ENCODE assay signal across 8 mouse cellular contexts in genomic region chr4:133240490-133240921, GRCm38 (mm10). TPM values are rescaled to one million over a fixed set of nuclear protein-coding genes. Genes with fewer than 3 reads are reported as not detected.
DNase-seq lines count a peak whose midpoint lies in the region; ATAC-seq and TF ChIP-seq lines count a peak whose summit lies in the region.

Map3k6 (plus strand) TSS chr4:133240818.

- H3K4me2 ChIP-seq in embryonic facial prominence, embryonic 15.5 days (replicated peaks) = peak within 1 kb of the TSS; percentile 95
- peak within 1 kb of the TSS; percentile 97 for H3K4me2 ChIP-seq in heart, embryonic 13.5 days

- no peaks in the 10 kb centered on the region for H3K27me3 ChIP-seq in Patski
- peaks cover 26% of the 10 kb centered on the region for H3K27me3 ChIP-seq in embryonic facial prominence, embryonic 15.5 days
- H3K27me3 ChIP-seq in heart, embryonic 13.5 days (replicated peaks) = peaks cover 53% of the 10 kb centered on the region

- no peaks in the 10 kb centered on the region for H3K36me3 ChIP-seq in embryonic facial prominence, embryonic 15.5 days
- H3K36me3 ChIP-seq in heart, embryonic 13.5 days = no peaks in the 10 kb centered on the region

- H3K9me3 ChIP-seq in embryonic facial prominence, embryonic 15.5 days (replicated peaks) = no peaks in the 10 kb centered on the region
- no peaks in the 10 kb centered on the region for H3K9me3 ChIP-seq in heart, embryonic 13.5 days

- ATAC-seq in Patski = peak; percentile 31
- ATAC-seq in embryonic facial prominence, embryonic 15.5 days (ENCODE audit: insufficient number of reproducible peaks, low FRiP score, low TSS enrichment, low read depth) = peak; percentile 30; the same call in 1 of the 2 replicates
- ATAC-seq in heart, embryonic 13.5 days (ENCODE audit: extremely low read depth, insufficient number of reproducible peaks, low FRiP score, low TSS enrichment) = no peak

- CTCF ChIA-PET in Patski (lab: Charles Lee) = interaction anchor here (1.1 kb wide), 1 partner anchor 31 kb away, joined by 3 read pairs; no protein-coding TSS in a partner anchor

- H3K4me3 ChIP-seq in embryonic facial prominence, embryonic 15.5 days (replicated peaks) = peak within 1 kb of the TSS; percentile 68
- peak within 1 kb of the TSS; percentile 70 for H3K4me3 ChIP-seq in heart, embryonic 13.5 days

- TF ChIP-seq CTCF in Patski (IDR thresholded peaks at IDR 0.05) = no peak

- in situ Hi-C loops in Patski (cut with MboI; ENCODE audit: low pct_unique_long_range_greater_than_20kb) = no loop called here

- 11% methylated on average over 16 of the region's 16 CpGs for WGBS in embryonic facial prominence, embryonic 15.5 days
- WGBS in heart, embryonic 13.5 days = 5% methylated on average over 16 of the region's 16 CpGs

- DNase-seq in 3134 (ENCODE audit: extremely low read depth, insufficient read length, low spot score) = peak; percentile 86
- DNase-seq in Patski (ENCODE audit: low read depth, low spot score) = no peak
- DNase-seq in kidney, postnatal 10 days = peak; percentile 77
- peak; percentile 82 to 93 for DNase-seq in lung, postnatal 4 days
- peak; percentile 30 to 48 for DNase-seq in spleen, postnatal 36 days (ENCODE audit: low spot score in 2 of 2)
- DNase-seq in layer of hippocampus, adult 8-10 months (ENCODE audit: low spot score in 2 of 2) = no peak

- POLR2A ChIA-PET in Patski (lab: Charles Lee) = interaction anchor here (0.6 to 1.6 kb wide), 3 partner anchors 14 to 239 kb away, joined by 3 to 4 read pairs (median 3); no protein-coding TSS in a partner anchor

- peak within 1 kb of the TSS; percentile 91 for H3K27ac ChIP-seq in embryonic facial prominence, embryonic 15.5 days (replicated peaks)
- H3K27ac ChIP-seq in heart, embryonic 13.5 days (replicated peaks) = peak within 1 kb of the TSS; percentile 79

- H3K4me1 ChIP-seq in embryonic facial prominence, embryonic 15.5 days = peaks cover 17% of the 10 kb centered on the region
- peaks cover 31% of the 10 kb centered on the region for H3K4me1 ChIP-seq in heart, embryonic 13.5 days

- peak within 1 kb of the TSS; percentile 65 for H3K9ac ChIP-seq in embryonic facial prominence, embryonic 15.5 days
- H3K9ac ChIP-seq in heart, embryonic 13.5 days = peak within 1 kb of the TSS; percentile 85

RNA-seq across cellular contexts. Expression of gene Map3k6, which starts in this region (rescaled TPM):
- 3.3 TPM for polyA plus RNA-seq in Patski (2021)
- 17.4 and 20.6 TPM in 2 replicates for polyA plus RNA-seq in embryonic facial prominence, embryonic 15.5 days (2015; fragmentation: Nextera tagmentation; extraction: Ambion mirVana)
- 2.3 and 2.6 TPM in 2 replicates for polyA plus RNA-seq in heart, embryonic 13.5 days (2015; fragmentation: Nextera tagmentation; extraction: Ambion mirVana)
- total RNA-seq in layer of hippocampus, adult 8-10 months (2022) = 1 to 10 TPM; 4.8 to 6.1 (median 5.8) TPM

Comparison
In these comparisons a context has a peak if more than half of its experiments do, and no peak if none do; other contexts are left out.
1. DNase-seq: peak in 3134 (single experiment), kidney, postnatal 10 days (single experiment), lung, postnatal 4 days (2 of 2) and spleen, postnatal 36 days (2 of 2); none in Patski (single experiment) and layer of hippocampus, adult 8-10 months (0 of 2).